Mouse (Mus musculus) Patski (cell line): ENCODE data around the gene Grin2b. TPM values are rescaled to one million over a fixed set of nuclear protein-coding genes. Genes with fewer than 3 reads are reported as not detected.

ENCODE experiments used
- ATAC-seq: fragments of 100-300 bp; one replicate; pipeline ENCODE4 v1.8.0; 2021
- CTCF ChIA-PET: fragments of 350-600 bp; sonication (Branson Sonifier 250); formaldehyde crosslinking; loops from one replicate; lab custom pipeline; 2022; ENCODE audit warnings: inconsistent platforms; lab: Charles Lee
- POLR2A ChIA-PET: fragments of 350-600 bp; sonication (Branson Sonifier 250); formaldehyde crosslinking; loops from one replicate; lab custom pipeline; 2022; ENCODE audit warnings: antibody characterized with exemption, inconsistent platforms; lab: Charles Lee
- DNase-seq: peaks from one replicate; pipeline ENCODE4 v3.0.0-alpha.2; 2011; ENCODE audit warnings: low read depth, low spot score
- H3K27me3 ChIP-seq: fragments of 371-371 bp; one replicate; pipeline ENCODE4 v1.5.1; 2021
- CTCF ChIP-seq: fragments of 100-300 bp; IDR thresholded peaks from one replicate; pipeline ENCODE4 v1.5.1; 2021
- in situ Hi-C: fragments of 300-500 bp; cut with MboI; formaldehyde crosslinking; loops from 3 replicates; pipeline ENCODE4 v1.11.1; 2018; ENCODE audit warnings: low pct_unique_long_range_greater_than_20kb, mixed read lengths
- polyA plus RNA-seq: library from polyadenylated mRNA; unstranded; gene quantifications from one replicate; pipeline ENCODE4 v1.2.3, GENCODE M21; 2021

Grin2b gene
- polyA plus RNA-seq, 1 experiment from 2014 or later: not detected

DNA sequence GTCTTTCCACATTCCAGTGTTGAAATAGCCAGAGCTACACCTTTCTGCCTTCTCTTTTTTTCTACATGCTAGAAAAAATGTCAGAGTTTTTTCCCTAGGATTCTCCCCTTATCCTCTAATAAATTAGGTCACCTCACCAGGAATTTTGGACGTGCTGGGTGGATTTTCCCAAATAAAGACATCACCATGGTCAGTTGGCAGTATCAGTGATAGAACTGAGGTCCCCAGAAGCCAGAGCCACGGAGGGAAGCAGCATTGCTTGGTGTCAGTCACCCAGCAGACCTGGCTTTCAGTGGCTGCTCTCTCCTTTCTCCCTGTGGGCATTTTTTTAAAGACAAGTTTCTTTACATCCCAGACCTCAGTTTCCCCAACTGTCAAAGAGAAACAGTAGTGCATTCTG is 68.1 kb downstream of the Grin2b start:
- ChIA-PET POLR2A (no interaction called here), CTCF (no interaction called here)
- DNase-seq (no peak), ATAC-seq (no peak)
- in situ Hi-C loops: no loop called here
- TF ChIP-seq CTCF: no peak
- H3K27me3 ChIP-seq: peaks cover 5% of the 10 kb centered on the region

DNA sequence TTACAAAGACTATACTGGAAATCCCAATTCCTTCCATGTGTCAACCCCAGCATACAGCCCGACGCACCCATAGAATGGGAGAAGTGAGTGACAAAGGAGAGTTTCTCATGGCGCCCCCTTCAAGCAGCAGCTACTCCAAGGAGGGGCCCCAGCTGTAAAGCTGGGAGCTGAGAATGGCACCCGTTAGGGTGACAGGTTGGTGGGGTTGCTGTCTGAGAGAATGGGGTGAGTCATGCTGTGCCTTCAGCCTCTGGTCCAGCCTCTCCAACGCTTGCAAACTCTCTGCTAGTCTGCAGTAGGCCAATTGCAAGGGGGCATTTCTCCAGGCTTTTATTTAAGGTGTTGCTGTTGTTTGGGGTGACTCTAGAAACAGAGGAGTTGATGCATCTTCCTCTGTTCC is 73.1 kb downstream of the Grin2b start:
- ATAC-seq: no peak
- no peaks in the 10 kb centered on the region for H3K27me3 ChIP-seq
- ChIA-PET CTCF (no interaction called here), POLR2A (no interaction called here)
- in situ Hi-C loops: no loop called here
- no peak for TF ChIP-seq CTCF
- DNase-seq: no peak

DNA sequence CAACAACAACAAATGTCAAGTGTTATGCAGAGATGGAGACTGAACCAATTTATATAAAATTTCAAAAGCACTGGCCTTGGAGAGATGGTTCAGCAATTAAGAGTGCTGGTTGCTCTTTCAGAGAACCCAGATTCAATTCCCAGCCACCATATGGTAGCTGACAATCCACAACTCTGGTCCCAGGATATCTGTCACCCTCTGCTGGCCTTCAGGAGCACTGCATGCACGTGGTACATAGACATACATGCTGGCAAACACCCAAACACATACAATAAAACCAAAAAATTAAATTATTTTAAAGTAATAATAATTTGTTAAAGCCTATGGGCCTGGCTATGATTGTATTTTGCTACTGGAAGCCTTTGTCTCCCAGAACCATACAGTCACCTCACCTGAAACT is 77.0 kb downstream of the Grin2b start:
- TF ChIP-seq CTCF: no peak
- no peak for DNase-seq
- POLR2A ChIA-PET: no interaction called here
- in situ Hi-C loops: no loop called here
- no peaks in the 10 kb centered on the region for H3K27me3 ChIP-seq
- CTCF ChIA-PET: no interaction called here
- no peak for ATAC-seq

- ATAC-seq: no peak
- DNase-seq: no peak
- no peaks in the 10 kb centered on the region for H3K27me3 ChIP-seq
- ChIA-PET CTCF (no interaction called here), POLR2A (no interaction called here)
- in situ Hi-C loops: no loop called here
- no peak for TF ChIP-seq CTCF
Observed at GRCm38 (mm10) chr6:136079991-136080734, 93.1 kb downstream of the Grin2b start.

- in situ Hi-C loops: no loop called here
- TF ChIP-seq CTCF: no peak
- H3K27me3 ChIP-seq: no peaks in the 10 kb centered on the region
- no peak for DNase-seq
- POLR2A ChIA-PET: no interaction called here
- ATAC-seq: no peak
- CTCF ChIA-PET: no interaction called here
Observed at GRCm38 (mm10) chr6:136072326-136073054, 100.8 kb downstream of the Grin2b start.

DNA sequence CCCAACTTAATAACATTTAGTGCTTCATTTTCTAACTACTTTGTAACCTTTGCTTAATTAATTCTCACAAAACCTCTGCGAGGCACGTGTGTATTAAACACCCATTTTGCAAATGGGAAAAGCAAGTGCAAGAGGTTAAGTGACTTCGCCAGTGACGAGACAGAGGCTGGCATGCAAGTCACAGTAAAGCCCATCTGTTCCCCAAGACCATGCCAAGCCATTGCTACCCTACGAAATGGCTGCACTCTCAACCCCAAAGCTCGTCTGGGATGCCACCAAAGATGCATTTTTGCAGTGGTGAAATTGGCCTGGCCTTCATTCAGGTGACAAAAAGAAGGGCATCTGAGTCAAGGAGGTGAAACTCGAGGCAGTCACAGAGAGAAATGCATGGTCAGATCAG is 103.2 kb downstream of the Grin2b start:
- ChIA-PET POLR2A (no interaction called here), CTCF (no interaction called here)
- in situ Hi-C loops: no loop called here
- DNase-seq: no peak
- H3K27me3 ChIP-seq: no peaks in the 10 kb centered on the region
- ATAC-seq: no peak
- no peak for TF ChIP-seq CTCF

DNA sequence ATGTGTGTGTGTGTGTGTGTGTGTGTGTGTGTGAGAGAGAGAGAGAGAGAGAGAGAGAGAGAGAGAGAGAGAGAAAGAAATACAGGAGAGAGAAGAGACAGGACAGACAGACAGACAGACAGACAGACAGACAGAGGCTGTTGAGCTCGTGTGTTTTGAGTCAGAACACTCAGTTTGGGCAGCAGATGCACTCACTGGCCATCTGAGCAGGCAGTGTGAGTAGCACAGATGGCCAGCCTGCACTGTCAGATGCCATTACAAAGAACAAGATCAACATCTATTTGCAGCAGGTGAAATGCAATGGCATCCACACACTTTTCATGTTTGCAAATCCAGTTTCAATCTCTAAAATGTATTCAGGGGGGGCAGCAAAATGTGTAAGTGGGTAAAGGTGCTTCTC is 120.0 kb downstream of the Grin2b start:
- DNase-seq (no peak), ATAC-seq (no peak)
- in situ Hi-C loops: no loop called here
- ChIA-PET CTCF (interaction anchor here (1.3 kb wide), 1 partner anchor 9 kb away, joined by 4 read pairs; no protein-coding TSS in a partner anchor), POLR2A (no interaction called here)
- H3K27me3 ChIP-seq: no peaks in the 10 kb centered on the region
- TF ChIP-seq CTCF: no peak

DNA sequence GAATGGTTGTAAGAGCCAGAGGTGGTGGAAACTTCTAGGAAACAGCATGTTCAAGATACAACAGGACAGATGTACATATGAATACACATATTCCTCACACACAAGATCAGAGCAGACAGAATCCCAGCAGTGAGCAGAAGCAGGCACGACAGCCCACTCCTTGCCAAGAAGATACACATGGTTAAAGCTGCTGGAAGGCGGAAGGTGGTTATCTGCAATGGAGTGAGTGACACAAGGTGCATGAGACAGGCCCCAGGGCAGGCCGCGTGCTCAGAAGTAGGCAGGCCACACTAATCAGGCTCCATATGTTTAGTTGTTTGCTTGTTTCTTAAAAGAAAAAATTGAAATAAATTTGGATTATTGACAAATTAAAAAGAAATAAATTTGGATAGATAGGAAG is 123.0 kb downstream of the Grin2b start:
- DNase-seq (no peak), ATAC-seq (no peak)
- in situ Hi-C loops: no loop called here
- no peak for TF ChIP-seq CTCF
- H3K27me3 ChIP-seq: no peaks in the 10 kb centered on the region
- POLR2A ChIA-PET: no interaction called here
- CTCF ChIA-PET: no interaction called here

DNA sequence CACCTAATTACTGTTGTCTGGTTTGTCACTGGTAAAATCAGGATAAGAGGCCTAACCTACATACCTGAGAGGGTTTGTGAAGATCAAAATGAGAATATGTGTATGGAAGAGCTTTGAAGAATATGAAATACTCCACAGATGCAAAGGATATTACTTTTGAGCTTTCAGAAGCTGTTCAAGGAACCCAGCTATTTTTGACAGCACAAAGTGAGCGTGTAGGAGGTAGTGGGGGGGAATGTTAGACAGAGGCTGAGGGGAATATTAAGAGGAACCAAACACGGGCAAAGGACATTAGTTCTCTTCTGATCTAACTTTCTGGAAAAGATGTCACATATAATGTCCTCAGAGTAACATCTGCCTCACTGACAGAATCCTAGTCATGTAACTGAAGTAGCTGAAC is 125.2 kb downstream of the Grin2b start:
- DNase-seq (no peak), ATAC-seq (no peak)
- ChIA-PET CTCF (interaction anchor here (0.8 kb wide), 1 partner anchor 24 kb away, joined by 3 read pairs; no protein-coding TSS in a partner anchor), POLR2A (no interaction called here)
- in situ Hi-C loops: no loop called here
- TF ChIP-seq CTCF: no peak
- no peaks in the 10 kb centered on the region for H3K27me3 ChIP-seq

- ATAC-seq: no peak
- H3K27me3 ChIP-seq: no peaks in the 10 kb centered on the region
- ChIA-PET CTCF (no interaction called here), POLR2A (no interaction called here)
- in situ Hi-C loops: no loop called here
- TF ChIP-seq CTCF: no peak
- DNase-seq: no peak
Observed at GRCm38 (mm10) chr6:136046091-136046490, 127.2 kb downstream of the Grin2b start.

GRCm38 (mm10) chr6:136044461-136044860 is 128.8 kb downstream of the Grin2b start:
- TF ChIP-seq CTCF: no peak
- H3K27me3 ChIP-seq: no peaks in the 10 kb centered on the region
- in situ Hi-C loops: no loop called here
- ChIA-PET POLR2A (no interaction called here), CTCF (no interaction called here)
- DNase-seq: no peak
- ATAC-seq: no peak
